Mouse (Mus musculus) bone marrow macrophage, adult 2 months (primary cell): ENCODE measurements around the gene Pitpna. TPM values are rescaled to one million over a fixed set of nuclear protein-coding genes. Genes with fewer than 3 reads are reported as not detected.

Source experiments
- H3K27ac ChIP-seq: 2 replicates; pipeline ENCODE4 v1.5.1; 2012; ENCODE audit warnings: low read depth, low read length; ENCODE audit not compliant: insufficient read depth
- H3K4me1 ChIP-seq: 2 replicates; pipeline ENCODE4 v1.6.1; 2012; ENCODE audit warnings: low read length; ENCODE audit not compliant: control insufficient read depth, insufficient read depth
- H3K4me3 ChIP-seq: 2 replicates; pipeline ENCODE4 v1.5.1; 2012; ENCODE audit warnings: mild to moderate bottlenecking, low read length, moderate library complexity; ENCODE audit not compliant: insufficient read depth
- CTCF ChIP-seq: IDR thresholded peaks from 2 replicates; pipeline ENCODE4 v1.5.1; 2012; ENCODE audit warnings: low read depth, mild to moderate bottlenecking, low read length, moderate library complexity
- POLR2A ChIP-seq: IDR thresholded peaks from 2 replicates; pipeline ENCODE4 v1.6.1; 2012; ENCODE audit warnings: mild to moderate bottlenecking, low read depth, low read length, borderline replicate concordance
- polyA plus RNA-seq: library from polyadenylated mRNA; stranded (reverse); fragments of >200 nt; gene quantifications from 2 replicates; pipeline ENCODE4 v1.2.4, GENCODE M21; 2012; ENCODE audit not compliant: missing spikeins, insufficient read depth, insufficient read length

The Pitpna gene
- polyA plus RNA-seq, 1 experiment = 512 TPM

- H3K4me1 ChIP-seq = peaks cover 15% of the 10 kb centered on the region
- H3K4me3 ChIP-seq = peak within 1 kb of the TSS; percentile 86
- peak within 1 kb of the TSS; percentile 59 for H3K27ac ChIP-seq
- TF ChIP-seq CTCF (no peak), POLR2A (0 out of 2 replicates have a peak, but pooled peaks have one; percentile 55)
These were observed 42.8 kb downstream of the Pitpna start, which contains the start of gene Inpp5k for GRCm38 (mm10) chr11:75630645-75631229. Gene Inpp5k, plus strand, starts transcription at chr11:75630988.

- Histone ChIP-seq H3K4me1 (peaks cover 14% of the 10 kb centered on the region), H3K27ac (no peak overlapping the region)
- no peak for TF ChIP-seq CTCF
- no peak for TF ChIP-seq POLR2A
These were observed 43.8 kb downstream of the Pitpna start for GRCm38 (mm10) chr11:75631561-75632225.

GRCm38 (mm10) chr11:75632921-75633320, 45.0 kb downstream of the Pitpna start:
- TF ChIP-seq POLR2A (no peak), CTCF (no peak)

More at GRCm38 (mm10) chr11:75631561-75632225, 43.8 kb downstream of the Pitpna start:
- peak overlapping the region; percentile 86 for H3K4me3 ChIP-seq

GRCm38 (mm10) chr11:75634801-75635200, 46.9 kb downstream of the Pitpna start:
- TF ChIP-seq POLR2A (no peak), CTCF (no peak)
- Histone ChIP-seq H3K4me1 (peaks cover 9% of the 10 kb centered on the region), H3K4me3 (no peak overlapping the region), H3K27ac (no peak overlapping the region)

More at GRCm38 (mm10) chr11:75632921-75633320, 45.0 kb downstream of the Pitpna start:
- Histone ChIP-seq H3K4me3 (no peak overlapping the region), H3K4me1 (peaks cover 14% of the 10 kb centered on the region), H3K27ac (no peak overlapping the region)

- H3K27ac ChIP-seq = no peak overlapping the region
- TF ChIP-seq CTCF (no peak), POLR2A (no peak)
- peaks cover 7% of the 10 kb centered on the region; the same call in 1 of the 2 replicates for H3K4me1 ChIP-seq
- H3K4me3 ChIP-seq = no peak overlapping the region
These were observed 47.4 kb downstream of the Pitpna start for GRCm38 (mm10) chr11:75635315-75635714.

- Histone ChIP-seq H3K4me3 (no peak overlapping the region), H3K4me1 (peaks cover 20% of the 10 kb centered on the region), H3K27ac (no peak overlapping the region)
- TF ChIP-seq POLR2A (no peak), CTCF (no peak)
These were observed 55.4 kb downstream of the Pitpna start for GRCm38 (mm10) chr11:75643323-75643722.

GRCm38 (mm10) chr11:75644684-75645083, 56.8 kb downstream of the Pitpna start:
- no peak for TF ChIP-seq CTCF
- no peak for TF ChIP-seq POLR2A
- Histone ChIP-seq H3K4me3 (no peak overlapping the region), H3K4me1 (peaks cover 32% of the 10 kb centered on the region), H3K27ac (peak overlapping the region; percentile 66)

- Histone ChIP-seq H3K4me1 (peaks cover 40% of the 10 kb centered on the region), H3K4me3 (no peak overlapping the region), H3K27ac (no peak overlapping the region)
- TF ChIP-seq CTCF (no peak), POLR2A (no peak)
These were observed 59.8 kb downstream of the Pitpna start for GRCm38 (mm10) chr11:75647681-75648211.

GRCm38 (mm10) chr11:75649155-75649561, 61.3 kb downstream of the Pitpna start:
- Histone ChIP-seq H3K4me3 (no peak overlapping the region), H3K27ac (peak overlapping the region; percentile 8), H3K4me1 (peaks cover 36% of the 10 kb centered on the region)
- TF ChIP-seq POLR2A = no peak
- TF ChIP-seq CTCF = no peak

- TF ChIP-seq POLR2A (no peak), CTCF (no peak)
- peak within 1 kb of the TSS; percentile 90 for H3K27ac ChIP-seq
- H3K4me1 ChIP-seq = peaks cover 37% of the 10 kb centered on the region
- H3K4me3 ChIP-seq = peak within 1 kb of the TSS; percentile 73
These were observed 62.4 kb downstream of the Pitpna start, which contains the start of gene Myo1c for GRCm38 (mm10) chr11:75650311-75650710. Gene Myo1c, plus strand, starts transcription at chr11:75650504.
